Mouse (Mus musculus) C2C12 (cell line): ENCODE results near the gene Endog.

Source experiments
- CEBPB ChIP-seq: IDR thresholded peaks from one replicate; pipeline ENCODE4 v1.6.1; 2011; ENCODE audit warnings: low read depth, mild to moderate bottlenecking, control low read depth, moderate library complexity
- CTCF ChIP-seq: IDR thresholded peaks from one replicate; pipeline ENCODE4 v1.5.1; 2011; ENCODE audit not compliant: control insufficient read depth, insufficient read depth, insufficient read length
- FOSL1 ChIP-seq: IDR thresholded peaks from one replicate; pipeline ENCODE4 v1.8.0; 2011; ENCODE audit warnings: mild to moderate bottlenecking, low read length; ENCODE audit not compliant: poor library complexity, insufficient read depth, severe bottlenecking
- MAX ChIP-seq: IDR thresholded peaks from one replicate; pipeline ENCODE4 v1.6.1; 2011; ENCODE audit warnings: mild to moderate bottlenecking, control low read depth
- MYOD1 ChIP-seq: IDR thresholded peaks from one replicate; pipeline ENCODE4 v1.6.1; 2011; ENCODE audit warnings: low read depth; ENCODE audit not compliant: control insufficient read depth, insufficient read length
- MYOG ChIP-seq: IDR thresholded peaks from one replicate; pipeline ENCODE4 v1.6.1; 2011; ENCODE audit not compliant: control insufficient read depth, insufficient read length; ENCODE audit errors: extremely low read depth
- USF1 ChIP-seq: IDR thresholded peaks from one replicate; pipeline ENCODE4 v1.6.1; 2011; ENCODE audit warnings: low read depth, mild to moderate bottlenecking, control low read depth, moderate library complexity

DNA sequence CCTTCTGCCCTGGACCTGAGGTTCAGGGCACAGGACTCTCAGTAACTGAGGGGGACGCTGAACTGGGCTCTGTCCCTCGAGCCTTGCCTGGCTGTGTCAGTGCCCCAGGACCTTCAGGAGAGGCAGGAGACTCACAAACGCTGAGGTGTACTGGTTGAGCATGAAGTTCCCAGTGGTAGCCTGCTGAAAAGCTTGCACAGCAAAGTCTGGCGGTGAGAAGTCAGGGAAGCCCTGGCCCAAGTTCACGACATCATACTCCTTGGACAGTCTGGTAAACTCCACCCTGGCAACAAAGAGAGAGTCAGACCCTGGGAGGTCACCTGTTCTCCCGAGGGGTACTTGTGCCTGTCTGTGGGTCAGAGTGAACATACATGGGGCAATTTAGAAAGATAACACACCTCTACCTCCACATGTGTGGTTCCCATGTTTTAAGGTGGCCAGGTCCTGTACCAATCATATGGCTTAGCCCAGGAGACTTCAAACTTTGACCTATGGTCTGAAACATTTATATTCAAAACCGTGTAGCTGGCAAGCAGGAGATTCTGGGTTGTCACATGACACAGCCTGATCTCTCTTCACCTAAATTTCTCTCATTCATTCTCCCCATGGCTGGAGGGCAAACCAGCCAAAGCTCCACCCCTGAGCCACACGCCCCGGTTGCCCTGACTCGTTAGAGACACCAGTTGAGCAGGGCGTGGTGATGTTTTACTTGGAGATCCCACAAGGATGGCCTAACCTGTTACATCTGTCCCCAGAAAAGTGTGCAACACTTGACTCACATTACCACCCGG, 20.7 kb downstream of the Endog start:
- TF ChIP-seq USF1 (no peak), MYOD1 (no peak), MAX (no peak), FOSL1 (no peak), CEBPB (no peak), CTCF (no peak), MYOG (no peak)
